Mouse (Mus musculus) cerebellum, postnatal 4 days (tissue): ENCODE data around the gene Hipk3.

Experiments
- DNase-seq, 2 experiments: peaks; one replicate each; pipeline ENCODE4 v3.0.0; 2022; ENCODE audit warnings: low spot score in 2 of 2, mixed read lengths in 1 of 2

The Hipk3 gene

GRCm38 (mm10) chr2:104493951-104494800 lies at the start of gene Hipk3:
Hipk3 (minus strand) TSS chr2:104494446.
- peak; percentile 43 to 76 for DNase-seq

GRCm38 (mm10) chr2:104540286-104540685 lies 46.0 kb upstream of the Hipk3 start:
- no peak for DNase-seq

GRCm38 (mm10) chr2:104534751-104535150 lies 40.5 kb upstream of the Hipk3 start:
- no peak for DNase-seq

GRCm38 (mm10) chr2:104532548-104532947 lies 38.3 kb upstream of the Hipk3 start:
- DNase-seq, result no peak

- no peak for DNase-seq
Observed at GRCm38 (mm10) chr2:104526559-104526958, 32.3 kb upstream of the Hipk3 start.

- no peak for DNase-seq
Observed at GRCm38 (mm10) chr2:104525506-104525905, 31.3 kb upstream of the Hipk3 start.

GRCm38 (mm10) chr2:104511622-104512021 lies 17.4 kb upstream of the Hipk3 start:
- no peak for DNase-seq

- DNase-seq, result no peak
Observed at GRCm38 (mm10) chr2:104502388-104502787, 8.1 kb upstream of the Hipk3 start.

GRCm38 (mm10) chr2:104501091-104501490 lies 6.8 kb upstream of the Hipk3 start:
- no peak for DNase-seq

GRCm38 (mm10) chr2:104497771-104498170 lies 3.5 kb upstream of the Hipk3 start:
- no peak for DNase-seq

- no peak for DNase-seq
Observed at GRCm38 (mm10) chr2:104497231-104497630, 3.0 kb upstream of the Hipk3 start.

- DNase-seq, result no peak
Observed at GRCm38 (mm10) chr2:104496206-104496605, 2.0 kb upstream of the Hipk3 start.

GRCm38 (mm10) chr2:104494801-104495185 lies 547 bp upstream of the Hipk3 start:
- DNase-seq, result no peak

- peak; percentile 48 to 74 for DNase-seq
Observed at GRCm38 (mm10) chr2:104493021-104493950, 960 bp downstream of the Hipk3 start.

GRCm38 (mm10) chr2:104491221-104491795 lies 2.9 kb downstream of the Hipk3 start:
- no peak for DNase-seq

- no peak for DNase-seq
Observed at GRCm38 (mm10) chr2:104490761-104491160, 3.5 kb downstream of the Hipk3 start.

- no peak for DNase-seq
Observed at GRCm38 (mm10) chr2:104489851-104490250, 4.4 kb downstream of the Hipk3 start.

GRCm38 (mm10) chr2:104484438-104484837 lies 9.8 kb downstream of the Hipk3 start:
- DNase-seq, result no peak

GRCm38 (mm10) chr2:104482156-104482555 lies 12.1 kb downstream of the Hipk3 start:
- DNase-seq, result no peak

- no peak for DNase-seq
Observed at GRCm38 (mm10) chr2:104479054-104479453, 15.2 kb downstream of the Hipk3 start.

GRCm38 (mm10) chr2:104477398-104478015 lies 16.7 kb downstream of the Hipk3 start:
- DNase-seq, result no peak

- no peak for DNase-seq
Observed at GRCm38 (mm10) chr2:104472056-104472455, 22.2 kb downstream of the Hipk3 start.
